Mouse (Mus musculus): ENCODE data around the gene Kcne1l. TPM values are rescaled to one million over a fixed set of nuclear protein-coding genes. Genes with fewer than 3 reads are reported as not detected.

The Kcne1l gene
- total RNA-seq (2015; ENCODE audit: low replicate concordance) (not detected in 2 replicates), total RNA-seq (2017; ENCODE audit: low replicate concordance) (not detected in 2 replicates)

GRCm38 (mm10) chrX:142305869-142306581, at the start of gene Kcne1l:
Gene Kcne1l, minus strand, starts transcription at chrX:142306294.
- no peak for ATAC-seq (replicated peaks; ENCODE audit: low FRiP score, poor library complexity, severe bottlenecking)

- no peak for ATAC-seq (replicated peaks; ENCODE audit: low FRiP score, poor library complexity, severe bottlenecking)
Measured at GRCm38 (mm10) chrX:142336207-142336606, 30.1 kb upstream of the Kcne1l start.

DNA sequence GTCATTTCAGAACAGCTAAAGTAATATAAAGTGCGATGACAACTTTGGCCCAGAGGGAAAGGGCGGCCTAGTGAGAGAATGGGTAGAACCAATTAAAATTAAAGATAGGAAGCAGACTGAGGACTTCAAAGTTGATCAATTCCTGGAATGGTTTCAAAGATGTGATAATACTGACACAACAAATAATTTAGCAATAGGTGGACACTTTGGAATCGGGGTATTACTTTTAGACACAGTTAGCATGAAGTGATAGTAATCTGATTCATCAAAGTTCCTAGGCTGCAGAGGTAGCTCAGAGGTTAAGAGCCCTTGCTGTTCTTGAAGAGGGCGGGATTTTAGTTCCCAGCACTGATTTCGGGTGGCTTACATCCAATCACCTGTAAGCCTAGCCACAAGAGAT, 29.4 kb upstream of the Kcne1l start:
- no peak for ATAC-seq (replicated peaks; ENCODE audit: low FRiP score, poor library complexity, severe bottlenecking)

DNA sequence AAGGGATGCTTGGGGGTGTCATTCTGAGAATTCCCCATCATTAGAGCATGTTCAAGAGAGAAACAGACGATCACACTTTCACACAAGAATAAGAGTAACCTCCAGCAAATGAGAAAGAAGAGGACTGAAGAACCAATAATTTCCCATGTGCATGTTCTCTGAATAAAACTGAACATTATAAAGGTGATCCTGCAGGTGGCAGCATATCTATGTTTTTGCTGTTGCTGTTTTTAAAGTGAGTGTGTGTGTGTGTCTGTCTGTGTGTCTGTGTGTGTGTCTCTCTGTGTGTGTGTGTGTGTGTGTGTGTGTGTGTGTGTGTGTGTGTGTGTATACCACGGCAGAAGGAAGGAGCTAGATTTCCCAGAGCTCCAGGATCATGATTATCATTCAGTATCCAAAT, 19.7 kb upstream of the Kcne1l start:
- no peak for ATAC-seq (replicated peaks; ENCODE audit: low FRiP score, poor library complexity, severe bottlenecking)

DNA sequence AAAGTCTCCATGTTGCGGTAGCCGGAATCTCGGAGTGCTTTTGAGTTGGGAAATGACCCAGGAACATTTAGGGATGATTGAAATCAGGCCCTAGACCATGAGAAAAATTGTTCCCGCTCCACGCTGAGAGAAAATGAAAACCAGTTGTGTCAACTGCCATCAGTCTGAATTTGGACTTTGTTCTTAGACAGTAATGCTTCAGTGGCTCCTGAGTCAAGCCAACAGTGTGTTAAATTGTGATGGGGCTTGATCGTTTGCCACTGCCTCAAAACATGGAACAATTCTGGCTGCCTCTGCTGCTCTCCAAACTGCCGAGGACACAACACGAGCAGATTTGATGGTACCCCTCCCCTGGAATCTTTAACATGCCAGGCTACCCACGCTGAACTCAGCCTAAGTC, 10.0 kb upstream of the Kcne1l start:
- ATAC-seq (replicated peaks; ENCODE audit: low FRiP score, poor library complexity, severe bottlenecking) = no peak

GRCm38 (mm10) chrX:142315270-142315669, 9.2 kb upstream of the Kcne1l start:
- ATAC-seq (replicated peaks; ENCODE audit: low FRiP score, poor library complexity, severe bottlenecking) = no peak

DNA sequence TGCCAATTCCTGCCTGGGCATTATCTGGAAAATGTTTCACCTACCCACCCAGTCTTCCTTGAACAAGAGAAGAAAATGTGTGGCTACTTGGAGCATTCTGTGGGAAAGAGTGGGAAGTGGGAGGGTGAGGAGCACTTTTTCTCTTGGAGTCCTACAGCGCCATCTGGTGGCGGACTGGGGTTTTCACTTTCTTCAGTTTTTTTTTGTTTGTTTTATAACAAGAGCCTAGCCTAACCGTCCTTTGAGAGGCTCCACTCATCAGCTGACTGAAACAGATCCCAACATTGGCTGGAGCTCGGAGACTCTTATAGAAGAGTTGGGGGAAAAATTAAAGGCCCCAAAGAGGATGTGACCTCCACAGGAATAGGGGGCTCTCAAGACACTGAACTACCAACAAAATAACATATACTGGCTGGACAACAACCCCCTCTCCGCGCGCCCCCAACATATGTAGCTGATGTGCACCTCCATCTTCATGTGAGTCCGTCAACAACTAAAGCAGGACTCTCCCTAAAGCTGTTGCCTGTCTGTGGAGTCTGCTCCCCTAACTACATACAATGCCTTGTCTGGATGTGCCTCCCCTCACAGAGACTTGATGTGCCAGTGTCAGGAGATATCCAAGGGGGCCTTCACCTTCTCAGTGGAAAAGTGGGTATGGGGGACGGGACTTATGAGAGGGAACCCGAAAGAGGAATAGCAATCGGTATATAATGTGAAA, 8.4 kb upstream of the Kcne1l start:
- no peak for ATAC-seq (replicated peaks; ENCODE audit: low FRiP score, poor library complexity, severe bottlenecking)

DNA sequence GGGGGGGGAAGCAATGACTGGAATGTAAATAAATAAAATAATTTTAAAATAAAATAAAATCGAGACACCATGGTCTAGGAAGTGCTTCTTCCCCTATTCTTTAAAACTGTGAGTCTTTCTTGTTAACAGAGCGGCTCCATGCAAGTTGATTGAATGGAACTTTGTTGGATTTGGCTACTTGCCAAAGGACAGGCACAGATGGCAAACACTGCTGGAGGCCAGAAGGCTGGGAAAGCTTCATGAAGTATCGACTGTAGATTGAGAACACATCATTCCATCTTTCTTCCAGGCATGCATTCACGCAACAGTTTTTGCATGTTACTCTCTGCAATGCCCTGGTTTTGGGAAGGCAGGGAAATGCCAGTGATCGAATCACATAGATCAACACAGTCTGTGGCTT, 4.3 kb upstream of the Kcne1l start:
- no peak for ATAC-seq (replicated peaks; ENCODE audit: low FRiP score, poor library complexity, severe bottlenecking)

DNA sequence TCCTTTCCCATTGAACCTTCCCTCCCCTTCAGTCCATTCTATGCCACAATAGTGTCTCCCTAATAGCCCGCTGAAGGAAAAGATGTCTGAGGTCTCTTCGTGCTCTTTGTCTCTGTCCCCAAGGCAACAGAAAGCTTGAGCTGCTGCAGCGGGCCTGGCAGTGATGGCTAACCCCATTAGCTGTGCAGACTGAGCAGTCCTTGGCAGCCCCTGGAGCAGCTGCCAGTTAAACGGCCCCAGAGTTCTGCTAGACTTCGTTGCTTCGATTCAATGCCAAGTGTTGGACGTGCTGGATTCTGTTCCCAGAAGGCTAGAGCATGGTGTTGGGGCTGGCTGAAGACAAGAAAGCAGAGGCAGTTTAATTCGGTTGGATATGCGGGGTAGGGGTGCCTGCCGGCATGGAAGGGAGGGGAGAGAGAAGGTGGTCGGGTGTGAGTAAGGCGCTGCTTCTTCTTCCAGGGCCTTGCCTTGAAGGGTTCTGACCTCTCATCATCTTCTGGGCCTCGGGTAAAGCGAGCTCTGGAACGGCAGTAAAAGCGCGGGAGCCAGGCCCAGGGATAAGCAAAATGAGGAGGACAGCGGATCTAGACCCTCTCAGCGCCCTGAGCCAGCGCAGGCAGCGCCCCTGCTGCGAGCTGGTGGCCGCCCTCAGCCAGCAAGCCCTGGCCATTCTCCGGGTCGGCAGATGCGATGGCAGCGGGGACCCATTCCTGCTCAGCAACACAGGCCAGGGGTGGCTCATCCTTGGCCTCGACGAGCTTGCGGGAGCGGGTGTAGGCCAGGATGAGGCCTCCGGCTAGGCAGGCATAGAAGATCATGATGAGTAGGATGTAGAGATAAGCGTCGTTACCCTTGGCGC, 855 bp downstream of the Kcne1l start:
- no peak for ATAC-seq (replicated peaks; ENCODE audit: low FRiP score, poor library complexity, severe bottlenecking)

DNA sequence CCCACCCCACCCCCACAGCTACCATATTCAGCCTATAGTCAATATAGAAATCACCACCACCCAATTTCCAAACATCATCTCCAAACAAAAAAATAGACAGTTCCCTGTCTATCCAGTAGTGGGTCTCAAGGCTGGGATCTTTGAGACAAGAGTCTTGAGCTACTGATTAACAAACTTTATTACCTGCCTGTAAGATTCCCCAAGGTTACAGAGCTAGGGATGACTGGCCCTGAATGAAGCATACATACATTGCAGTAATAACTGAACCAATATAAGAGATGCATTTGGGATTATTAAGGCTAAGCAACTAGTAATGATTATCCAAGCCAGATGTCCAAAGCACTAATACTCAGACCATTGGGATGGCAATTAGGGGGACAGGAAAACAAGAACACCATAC, 1.5 kb downstream of the Kcne1l start:
- ATAC-seq (replicated peaks; ENCODE audit: low FRiP score, poor library complexity, severe bottlenecking) = no peak

- ATAC-seq (replicated peaks; ENCODE audit: low FRiP score, poor library complexity, severe bottlenecking) = no peak
Measured at GRCm38 (mm10) chrX:142303456-142303855, 2.6 kb downstream of the Kcne1l start.

- no peak for ATAC-seq (replicated peaks; ENCODE audit: low FRiP score, poor library complexity, severe bottlenecking)
Measured at GRCm38 (mm10) chrX:142285905-142286304, 20.2 kb downstream of the Kcne1l start.

- ATAC-seq (replicated peaks; ENCODE audit: low FRiP score, poor library complexity, severe bottlenecking) = no peak
Measured at GRCm38 (mm10) chrX:142276573-142276972, 29.5 kb downstream of the Kcne1l start.

DNA sequence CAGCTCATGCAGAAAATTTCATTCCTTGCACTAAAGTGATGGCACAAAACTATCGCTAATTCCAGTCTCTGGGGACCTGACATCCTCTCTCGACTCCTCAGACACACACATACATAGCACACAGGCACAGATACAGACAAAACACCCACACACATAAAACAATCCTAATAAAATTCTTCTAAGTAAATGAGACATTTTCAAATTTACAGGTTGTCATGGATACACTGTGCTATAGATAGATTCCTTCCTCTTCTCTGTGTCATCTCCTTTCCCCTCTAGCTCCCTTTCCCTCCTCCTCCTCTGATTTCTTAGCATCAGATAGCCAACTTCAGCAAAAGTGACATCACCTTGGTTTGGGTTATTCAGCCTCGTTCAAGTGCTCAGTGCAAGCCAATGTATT, 30.1 kb downstream of the Kcne1l start:
- no peak for ATAC-seq (replicated peaks; ENCODE audit: low FRiP score, poor library complexity, severe bottlenecking)

Other genes starting within 250 kb of the Kcne1l start
- gene Gucy2f, start 109.4 kb downstream of the Kcne1l start, total RNA-seq (2015; ENCODE audit: low replicate concordance) = not detected in 2 replicates
- not detected in 2 replicates for gene Gucy2f, start 109.4 kb downstream of the Kcne1l start, total RNA-seq (2017; ENCODE audit: low replicate concordance)
- gene Nxt2, start 79.5 kb downstream of the Kcne1l start, total RNA-seq (2015; ENCODE audit: low replicate concordance) = 7.5 and 7.9 TPM in 2 replicates
- 3.6 and 4.5 TPM in 2 replicates for gene Nxt2, start 79.5 kb downstream of the Kcne1l start, total RNA-seq (2017; ENCODE audit: low replicate concordance)
- 9.6 and 10.7 TPM in 2 replicates for gene Acsl4, start 84.2 kb upstream of the Kcne1l start, total RNA-seq (2015; ENCODE audit: low replicate concordance)
- gene Acsl4, start 84.2 kb upstream of the Kcne1l start, total RNA-seq (2017; ENCODE audit: low replicate concordance) = 13.8 and 15.4 TPM in 2 replicates

Data from erythroblast, adult 5-6 weeks (primary cell).